Mouse (Mus musculus) bone marrow, adult 2 months (tissue): ENCODE data around the gene Cenpf.

Experiments used
- CTCF ChIP-seq: fragments of 200-500 bp; IDR thresholded peaks from 2 replicates; pipeline ENCODE4 v1.5.1; 2011; ENCODE audit warnings: low read length, control low read depth; ENCODE audit not compliant: control insufficient read depth, insufficient read depth
- POLR2A ChIP-seq: fragments of 200-500 bp; IDR thresholded peaks from 2 replicates; pipeline ENCODE4 v1.6.1; 2011; ENCODE audit warnings: low read depth, mild to moderate bottlenecking, control low read depth, low read length, borderline replicate concordance; ENCODE audit not compliant: control insufficient read depth

DNA sequence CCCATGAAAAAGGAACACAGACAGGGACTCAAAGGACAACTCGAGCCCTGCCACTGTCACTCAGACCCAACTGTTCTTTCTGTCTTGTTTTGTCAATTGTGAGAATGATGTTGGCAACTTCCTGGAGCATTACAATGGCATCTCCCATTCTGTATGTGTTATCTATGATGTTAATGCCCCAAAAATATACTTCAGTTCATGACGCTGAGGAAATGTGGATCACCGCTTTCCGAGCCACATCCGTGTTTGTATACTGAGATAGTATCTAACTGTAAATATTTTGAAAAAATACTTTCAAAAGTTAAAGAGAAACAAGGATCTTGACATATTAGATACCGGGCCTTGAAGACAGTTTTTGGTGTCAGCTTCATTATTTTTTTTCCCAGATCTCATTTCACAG is 1.9 kb downstream of the Cenpf start:
- TF ChIP-seq CTCF (no peak), POLR2A (no peak)
